Mouse (Mus musculus) erythroblast, embryonic 14.5 days (primary cell): ENCODE results near the gene Abraxas2. TPM values are rescaled to one million over a fixed set of nuclear protein-coding genes. Genes with fewer than 3 reads are reported as not detected.

Source experiments
- H3K27me3 ChIP-seq: 2 replicates; pipeline ENCODE4 v1.6.1; 2012; ENCODE audit warnings: inconsistent platforms; ENCODE audit not compliant: control insufficient read depth
- H3K36me3 ChIP-seq: 2 replicates; pipeline ENCODE4 v1.6.1; 2012; ENCODE audit warnings: mild to moderate bottlenecking, inconsistent platforms; ENCODE audit not compliant: control insufficient read depth
- H3K4me1 ChIP-seq: 2 replicates; pipeline ENCODE4 v1.6.1; 2012; ENCODE audit warnings: inconsistent platforms; ENCODE audit not compliant: control insufficient read depth
- H3K4me3 ChIP-seq: replicated peaks from 2 replicates; pipeline ENCODE3; 2012; ENCODE audit warnings: moderate library complexity, mild to moderate bottlenecking, inconsistent platforms
- H3K9me3 ChIP-seq: 2 replicates; pipeline ENCODE4 v1.6.1; 2012; ENCODE audit warnings: low read length, inconsistent platforms, mixed read lengths; ENCODE audit not compliant: control insufficient read depth
- GATA1 ChIP-seq: IDR thresholded peaks from 2 replicates; pipeline ENCODE4 v1.6.1; 2012; ENCODE audit warnings: low read length, inconsistent platforms, mixed read lengths
- TAL1 ChIP-seq: IDR thresholded peaks from 3 replicates; pipeline ENCODE4 v1.6.1; 2012; ENCODE audit warnings: low read length, inconsistent platforms, mixed read lengths
- polyA plus RNA-seq: library from polyadenylated mRNA; stranded (reverse); fragments of >175 nt; gene quantifications from 2 replicates; pipeline ENCODE4 v1.2.3, GENCODE M21; 2012

The Abraxas2 gene
- polyA plus RNA-seq, result 0.22 and 0.24 TPM in 2 replicates

DNA sequence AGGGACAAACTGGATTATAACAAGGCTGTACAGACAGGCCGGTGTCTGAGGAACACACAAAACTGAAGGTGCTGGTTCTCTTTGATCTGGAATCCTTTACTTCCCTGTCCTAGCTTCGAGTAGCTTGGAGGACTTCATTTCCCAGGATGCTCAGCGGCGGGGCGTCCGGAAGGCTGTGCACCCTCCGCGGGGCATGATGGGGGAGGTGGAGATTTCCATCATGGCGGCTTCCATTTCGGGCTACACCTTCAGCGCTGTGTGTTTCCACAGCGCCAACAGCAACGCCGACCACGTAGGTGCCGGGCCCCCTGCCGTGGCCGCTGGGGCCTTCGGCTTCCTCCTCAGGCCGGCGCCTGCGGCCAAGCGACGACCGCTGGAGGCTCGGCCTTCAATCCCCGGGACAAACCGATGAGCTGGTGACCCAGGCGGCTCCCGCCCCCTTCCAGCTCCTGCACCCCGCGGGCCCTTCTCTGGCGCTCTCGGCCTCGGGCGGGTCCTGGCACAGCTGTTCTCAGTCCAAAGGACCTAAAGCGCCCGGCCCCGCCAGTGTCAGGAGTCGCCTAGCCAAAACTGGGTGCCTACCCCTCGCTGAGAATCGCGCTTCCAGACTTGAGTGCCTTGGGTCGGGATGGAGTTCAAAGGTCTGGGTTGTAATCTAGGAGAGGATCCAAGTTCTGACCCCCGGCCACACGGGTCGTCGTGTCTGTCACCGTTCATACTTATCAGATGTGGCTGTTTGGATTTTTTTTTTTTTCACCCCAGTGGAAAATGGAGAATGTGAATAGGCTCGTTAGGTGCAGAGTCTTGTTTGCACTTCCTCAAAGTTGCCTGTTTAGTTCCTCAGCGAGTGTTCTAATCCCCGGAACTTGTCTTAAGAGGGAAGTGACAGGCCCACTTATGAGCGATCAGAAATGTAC is at the start of gene Abraxas2:
TSS of gene Abraxas2 (plus strand) at position 184 of the 917 bp plus-strand sequence.
- Histone ChIP-seq H3K27me3 (no peaks in the 10 kb centered on the region), H3K4me1 (peaks cover 36% of the 10 kb centered on the region), H3K9me3 (no peaks in the 10 kb centered on the region), H3K4me3 (peak within 1 kb of the TSS; percentile 87), H3K36me3 (peaks cover 11% of the 10 kb centered on the region)
- peak; percentile 75 for TF ChIP-seq GATA1
- TF ChIP-seq TAL1, result no peak

DNA sequence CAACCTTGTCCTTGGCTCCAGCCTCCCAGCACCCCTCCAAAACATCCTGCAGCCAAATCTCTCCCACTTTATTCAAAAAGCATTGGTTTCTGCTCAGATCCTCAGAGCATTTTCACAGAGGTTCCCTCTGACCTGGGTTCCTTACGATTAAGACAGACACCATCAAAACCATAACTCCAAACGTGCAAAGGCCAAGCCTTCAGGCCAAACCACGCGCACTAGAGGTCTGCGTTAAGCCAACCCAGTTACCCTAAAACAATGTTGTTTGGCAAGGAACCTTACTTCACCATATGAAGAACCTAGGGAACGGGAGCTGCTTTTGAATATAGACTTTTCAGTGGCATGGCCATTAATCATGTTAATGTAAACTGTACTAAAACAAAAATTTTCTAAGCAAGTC is 49.3 kb upstream of the Abraxas2 start:
- Histone ChIP-seq H3K4me3 (no peak overlapping the region), H3K27me3 (peaks cover 28% of the 10 kb centered on the region), H3K9me3 (no peaks in the 10 kb centered on the region), H3K36me3 (peaks cover 15% of the 10 kb centered on the region), H3K4me1 (peaks cover 90% of the 10 kb centered on the region)
- no peak for TF ChIP-seq GATA1
- no peak for TF ChIP-seq TAL1

DNA sequence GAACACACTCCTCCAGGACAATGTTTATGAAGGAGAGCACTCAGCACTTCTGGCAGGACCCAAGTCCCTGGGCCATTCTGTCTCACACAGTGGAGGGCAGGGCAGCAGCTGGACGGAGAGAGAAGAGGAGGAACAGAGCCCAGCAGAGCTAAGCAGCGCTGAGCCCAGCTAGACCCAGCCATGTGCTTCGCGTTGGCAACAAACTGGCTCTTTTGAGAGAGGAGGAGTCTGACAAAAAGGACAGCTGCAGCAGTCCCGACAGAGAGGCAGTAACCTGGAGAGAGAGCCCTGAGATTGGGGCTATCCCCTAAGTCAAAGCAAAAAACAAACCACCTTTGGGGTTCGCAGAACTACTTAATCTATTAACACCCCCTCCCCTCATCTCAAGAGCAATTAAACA is 48.7 kb upstream of the Abraxas2 start:
- Histone ChIP-seq H3K27me3 (peaks cover 33% of the 10 kb centered on the region), H3K4me1 (peaks cover 84% of the 10 kb centered on the region), H3K4me3 (no peak overlapping the region), H3K9me3 (no peaks in the 10 kb centered on the region), H3K36me3 (peaks cover 15% of the 10 kb centered on the region)
- no peak for TF ChIP-seq TAL1
- TF ChIP-seq GATA1, result no peak

DNA sequence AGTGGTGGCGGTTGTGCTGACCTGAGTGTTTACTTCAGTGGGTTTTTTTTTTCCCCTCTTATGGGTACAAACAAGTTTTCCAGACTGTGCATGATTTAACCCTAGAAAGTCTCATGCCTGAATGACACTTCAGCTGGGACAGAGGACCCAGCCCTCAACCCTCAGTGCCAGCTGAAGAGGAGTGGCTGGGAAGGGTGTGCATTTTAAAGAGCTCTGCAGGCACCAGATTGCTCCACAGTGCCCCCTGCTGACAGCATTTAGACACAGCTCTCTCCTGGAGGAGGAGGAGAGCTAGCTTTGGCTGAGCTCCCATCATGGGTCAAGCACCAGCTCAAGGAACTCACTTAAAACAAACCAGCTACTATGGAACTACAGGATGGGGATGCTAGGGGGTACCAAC is 48.1 kb upstream of the Abraxas2 start:
- Histone ChIP-seq H3K9me3 (no peaks in the 10 kb centered on the region), H3K27me3 (peaks cover 33% of the 10 kb centered on the region), H3K4me1 (peaks cover 79% of the 10 kb centered on the region), H3K36me3 (peaks cover 13% of the 10 kb centered on the region), H3K4me3 (peak overlapping the region; percentile 79)
- no peak for TF ChIP-seq TAL1
- TF ChIP-seq GATA1, result no peak

DNA sequence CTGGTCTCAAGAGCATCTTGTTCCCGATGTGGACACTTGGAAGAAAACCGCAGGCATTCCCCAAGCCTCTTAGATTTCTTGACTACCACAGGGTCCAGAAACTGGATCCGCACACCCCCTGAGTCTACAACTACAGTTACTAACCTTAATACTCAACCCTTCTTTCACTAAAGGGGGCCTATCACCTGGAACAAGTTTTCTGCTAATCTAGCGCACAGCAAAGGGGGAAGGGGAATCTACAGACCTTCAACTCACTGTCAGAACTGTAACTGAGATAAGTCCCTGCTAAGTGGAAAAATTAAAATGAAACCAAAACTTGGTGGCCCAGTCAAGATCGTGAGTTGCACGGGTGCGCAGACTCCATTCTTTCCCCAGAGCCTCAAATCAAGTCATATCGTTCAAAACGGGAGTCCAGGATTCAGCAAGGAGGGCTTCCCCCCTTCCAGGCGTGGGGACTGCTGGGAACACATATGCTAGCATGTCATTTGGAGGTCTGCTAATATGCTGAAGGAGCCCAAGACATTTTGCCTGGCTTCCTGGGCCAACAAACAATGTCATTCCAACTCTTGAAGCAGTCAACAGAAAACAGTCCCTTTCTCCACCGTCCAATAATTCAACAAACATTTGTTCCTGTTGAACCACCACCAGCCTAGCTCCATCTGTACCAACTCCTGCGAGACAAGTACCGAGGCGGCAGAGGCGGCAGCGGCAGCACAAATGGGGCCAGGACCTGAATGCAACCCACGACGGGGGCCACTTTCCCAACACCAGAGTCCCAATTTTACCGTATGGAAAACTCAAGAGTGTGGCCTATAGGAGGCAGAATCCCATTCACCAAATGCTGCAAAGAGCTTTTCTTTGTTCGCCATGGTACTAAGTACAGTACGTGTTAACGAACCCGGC is 47.1 kb upstream of the Abraxas2 start:
- Histone ChIP-seq H3K4me1 (peaks cover 68% of the 10 kb centered on the region), H3K4me3 (peak overlapping the region; percentile 79), H3K9me3 (no peaks in the 10 kb centered on the region), H3K36me3 (peaks cover 4% of the 10 kb centered on the region), H3K27me3 (peaks cover 33% of the 10 kb centered on the region)
- TF ChIP-seq TAL1 (no peak), GATA1 (no peak)

DNA sequence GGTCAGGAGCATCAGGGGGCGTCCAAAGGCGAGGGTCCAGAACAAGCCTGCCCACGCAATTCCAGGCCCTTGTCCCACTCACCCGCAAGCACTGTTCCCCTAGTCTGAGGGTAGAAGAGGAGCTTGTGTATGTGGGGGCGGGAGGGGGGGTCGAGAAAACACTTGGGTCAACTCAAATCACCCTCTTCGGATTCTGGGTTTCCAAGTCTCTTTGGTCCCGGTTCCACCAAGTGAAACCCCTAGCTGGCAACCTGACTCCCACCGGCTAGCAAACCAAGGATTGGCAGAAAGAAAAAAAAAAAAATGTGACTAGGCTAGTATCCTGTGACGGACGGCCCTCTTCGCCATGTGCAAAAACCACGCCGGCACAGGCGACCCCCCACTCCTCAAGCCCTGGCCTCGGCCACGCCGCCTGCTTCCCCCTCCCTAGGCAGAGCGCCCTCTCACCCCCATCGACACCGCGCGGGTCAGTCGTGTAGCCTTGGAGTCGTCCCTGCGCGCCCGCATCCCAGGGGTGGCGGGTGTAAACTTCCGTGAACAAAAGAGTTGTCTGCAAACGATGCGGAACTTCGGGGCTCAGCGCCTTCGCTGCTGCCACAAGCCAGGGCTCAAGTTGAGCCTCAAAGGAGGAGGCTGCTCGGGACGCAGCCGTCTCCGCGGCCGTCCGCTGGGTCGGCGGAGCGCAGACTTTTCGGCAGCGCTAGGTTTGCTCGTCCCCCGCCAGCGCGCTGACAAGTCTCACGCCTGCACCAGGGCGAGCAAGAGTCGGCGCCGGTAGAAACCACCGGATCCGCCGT is 46.2 kb upstream of the Abraxas2 start:
- H3K4me1 ChIP-seq, result peaks cover 61% of the 10 kb centered on the region
- TF ChIP-seq GATA1, result no peak
- TF ChIP-seq TAL1, result no peak

DNA sequence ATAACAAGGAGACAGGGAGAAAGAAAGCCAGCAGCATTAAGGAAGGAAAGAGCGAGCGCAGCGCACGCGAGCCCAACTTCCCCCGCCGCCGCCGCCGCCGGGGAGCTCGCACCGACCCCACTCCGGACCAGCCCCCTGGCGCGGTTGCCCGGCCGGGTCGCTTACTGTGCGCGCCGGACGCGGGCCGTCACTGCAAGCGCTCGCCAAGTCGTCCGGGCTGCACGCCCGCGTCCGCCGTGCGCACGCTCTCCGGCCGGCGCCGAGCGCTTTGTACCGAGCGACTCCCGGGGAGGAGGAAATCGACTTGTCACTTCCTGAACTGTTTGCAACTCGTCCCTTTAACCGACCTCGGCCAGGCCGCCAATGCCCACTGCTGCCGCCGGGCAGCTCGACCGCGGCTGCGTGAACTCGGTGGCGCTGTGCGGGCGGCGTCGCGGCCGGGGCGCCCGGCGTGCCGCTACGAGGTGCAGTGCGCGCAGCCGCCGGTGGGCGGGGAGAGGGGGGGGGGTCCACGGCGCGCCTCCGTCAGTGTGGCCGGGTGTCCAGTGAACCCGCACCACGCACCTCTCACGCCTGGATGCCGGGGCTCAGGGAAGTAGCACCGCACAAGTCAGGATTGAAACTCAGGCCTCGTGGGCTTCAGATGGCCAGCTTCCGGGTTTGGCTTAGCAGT is 45.5 kb upstream of the Abraxas2 start, which contains the start of gene Fam53b:
TSS of gene Fam53b (minus strand) at position 471 of the 673 bp plus-strand sequence.
- TF ChIP-seq GATA1 (no peak), TAL1 (no peak)
- Histone ChIP-seq H3K9me3 (no peaks in the 10 kb centered on the region), H3K27me3 (peaks cover 33% of the 10 kb centered on the region), H3K4me3 (peak within 1 kb of the TSS; percentile 79), H3K4me1 (peaks cover 55% of the 10 kb centered on the region), H3K36me3 (no peaks in the 10 kb centered on the region)

More for the DNA sequence above, 46.2 kb upstream of the Abraxas2 start:
- peak overlapping the region; percentile 79 for H3K4me3 ChIP-seq
- no peaks in the 10 kb centered on the region for H3K9me3 ChIP-seq
- H3K27me3 ChIP-seq, result peaks cover 33% of the 10 kb centered on the region
- peaks cover 2% of the 10 kb centered on the region; the same call in 1 of the 2 replicates for H3K36me3 ChIP-seq

DNA sequence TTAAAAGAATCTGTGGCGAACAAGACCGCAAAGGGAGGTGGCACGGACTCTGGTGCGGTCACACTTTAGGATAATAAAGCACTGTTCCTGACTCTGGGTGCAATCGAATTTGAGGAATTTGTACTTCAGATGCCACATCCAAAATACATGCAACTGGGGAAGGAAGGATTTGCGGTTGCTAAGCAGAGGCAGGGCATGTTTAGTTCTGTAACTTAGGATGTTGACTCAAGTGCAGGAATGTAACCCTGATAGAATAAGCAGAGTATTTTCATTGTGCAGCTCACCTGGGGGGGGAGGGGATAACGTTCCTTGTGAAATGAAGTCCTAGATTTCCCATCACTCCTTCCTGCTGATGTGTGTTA is 45.0 kb upstream of the Abraxas2 start:
- no peaks in the 10 kb centered on the region for H3K9me3 ChIP-seq
- peak overlapping the region; percentile 79 for H3K4me3 ChIP-seq
- no peak for TF ChIP-seq GATA1
- TF ChIP-seq TAL1, result no peak
- H3K27me3 ChIP-seq, result peaks cover 33% of the 10 kb centered on the region
- no peaks in the 10 kb centered on the region for H3K36me3 ChIP-seq
- H3K4me1 ChIP-seq, result peaks cover 50% of the 10 kb centered on the region
